Mouse (Mus musculus): ENCODE results near the gene B3gnt2. TPM values are rescaled to one million over a fixed set of nuclear protein-coding genes. Genes with fewer than 3 reads are reported as not detected.

The B3gnt2 gene
- total RNA-seq, 2 experiments from 2014 or later = 8.3 to 28.9 TPM

GRCm38 (mm10) chr11:22872307-22872680 is 11.5 kb upstream of the B3gnt2 start:
- ATAC-seq (ENCODE audit: poor library complexity, severe bottlenecking) = peak; percentile 36

- peak; percentile 75 for ATAC-seq (ENCODE audit: poor library complexity, severe bottlenecking)
These were observed 11.0 kb upstream of the B3gnt2 start for GRCm38 (mm10) chr11:22871628-22872306.

GRCm38 (mm10) chr11:22868582-22868981 is 7.8 kb upstream of the B3gnt2 start:
- no peak for ATAC-seq (ENCODE audit: poor library complexity, severe bottlenecking)

DNA sequence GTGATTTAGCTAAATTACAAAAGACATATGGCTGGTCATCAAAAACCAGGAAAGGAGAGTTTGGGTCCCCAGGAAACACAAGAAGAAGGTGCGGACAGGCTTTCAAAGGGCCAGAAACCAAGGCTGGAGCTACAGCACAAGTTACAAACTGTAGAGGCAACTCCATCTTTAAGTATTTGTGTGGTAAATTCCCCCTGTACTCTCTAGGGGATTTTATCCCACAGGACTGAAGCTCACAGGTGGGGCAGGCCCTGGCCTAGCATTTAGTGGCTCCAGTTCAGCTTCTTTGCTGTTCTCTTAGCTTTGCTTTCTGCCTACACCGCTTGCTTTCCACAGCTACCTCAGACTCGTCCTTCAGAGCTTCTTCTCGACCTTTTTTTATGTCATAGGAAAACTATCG is 6.9 kb upstream of the B3gnt2 start:
- ATAC-seq (ENCODE audit: poor library complexity, severe bottlenecking) = no peak

DNA sequence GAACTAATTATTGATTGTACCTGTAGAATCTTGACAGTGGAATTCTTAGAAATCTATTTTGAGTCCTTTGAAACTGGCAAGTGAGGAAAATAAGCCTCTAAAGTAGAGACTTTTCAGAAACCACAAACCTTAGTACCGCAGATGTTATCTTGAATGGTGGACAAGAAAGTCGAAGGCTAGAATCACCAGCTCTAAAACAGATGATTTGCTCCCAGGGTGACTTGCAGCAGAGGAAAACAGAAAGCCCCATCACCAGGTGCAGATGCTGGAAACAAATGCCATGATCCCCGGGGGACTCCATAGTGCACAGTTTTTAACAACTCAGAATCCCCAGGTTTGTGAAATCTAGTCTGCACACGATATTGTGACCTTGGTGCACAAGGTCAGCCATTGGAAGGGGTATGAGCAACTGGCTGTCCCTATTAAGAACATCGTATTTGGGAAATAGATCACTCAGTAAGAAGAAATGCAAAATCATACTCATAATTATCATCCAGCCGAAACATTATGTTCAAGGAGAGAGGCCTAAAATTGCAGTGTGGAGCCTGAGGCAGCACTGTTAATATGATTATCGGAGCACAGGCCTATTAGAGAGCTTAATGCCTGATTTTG is 5.0 kb upstream of the B3gnt2 start:
- no peak for ATAC-seq (ENCODE audit: poor library complexity, severe bottlenecking)

DNA sequence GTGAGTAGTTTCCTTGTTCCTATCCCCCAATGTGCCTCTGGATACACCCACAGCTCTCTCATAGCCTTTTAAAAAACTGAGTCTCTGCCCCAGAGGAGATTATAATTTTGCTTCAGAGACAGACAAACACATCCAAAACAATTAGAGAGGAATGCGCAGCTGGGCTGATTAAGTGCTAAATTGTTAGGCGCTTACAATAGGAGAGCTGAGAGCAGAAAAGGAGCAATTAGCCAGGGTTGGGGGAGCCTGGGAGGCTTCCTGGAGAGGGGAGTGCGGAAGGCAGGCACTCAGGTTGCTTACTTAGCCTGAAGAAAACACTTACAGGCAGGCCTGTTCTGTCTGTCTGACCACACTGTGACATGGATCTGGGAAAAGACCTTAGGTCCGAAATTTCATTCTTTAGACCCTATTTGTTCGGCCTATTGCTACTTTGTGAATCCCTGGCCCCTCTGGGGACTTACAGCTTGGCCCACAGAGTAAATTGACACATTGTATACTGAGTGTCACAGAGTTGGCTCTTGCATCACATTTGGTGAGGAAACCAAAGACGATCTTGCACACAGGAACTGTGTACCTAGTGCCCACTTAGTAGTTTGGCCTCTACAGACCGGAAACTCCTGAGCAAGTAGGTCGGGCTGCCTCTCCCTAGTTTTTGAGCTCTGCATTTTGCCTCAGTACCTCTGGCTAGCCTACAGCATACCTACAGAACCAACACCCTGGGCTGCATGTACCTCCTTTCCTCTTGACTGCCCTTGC is 3.7 kb upstream of the B3gnt2 start:
- peak; percentile 61 for ATAC-seq (ENCODE audit: poor library complexity, severe bottlenecking)

GRCm38 (mm10) chr11:22863581-22863980 is 2.8 kb upstream of the B3gnt2 start:
- ATAC-seq (ENCODE audit: poor library complexity, severe bottlenecking) = no peak

GRCm38 (mm10) chr11:22861315-22861714 is 554 bp upstream of the B3gnt2 start:
- ATAC-seq (ENCODE audit: poor library complexity, severe bottlenecking) = no peak

DNA sequence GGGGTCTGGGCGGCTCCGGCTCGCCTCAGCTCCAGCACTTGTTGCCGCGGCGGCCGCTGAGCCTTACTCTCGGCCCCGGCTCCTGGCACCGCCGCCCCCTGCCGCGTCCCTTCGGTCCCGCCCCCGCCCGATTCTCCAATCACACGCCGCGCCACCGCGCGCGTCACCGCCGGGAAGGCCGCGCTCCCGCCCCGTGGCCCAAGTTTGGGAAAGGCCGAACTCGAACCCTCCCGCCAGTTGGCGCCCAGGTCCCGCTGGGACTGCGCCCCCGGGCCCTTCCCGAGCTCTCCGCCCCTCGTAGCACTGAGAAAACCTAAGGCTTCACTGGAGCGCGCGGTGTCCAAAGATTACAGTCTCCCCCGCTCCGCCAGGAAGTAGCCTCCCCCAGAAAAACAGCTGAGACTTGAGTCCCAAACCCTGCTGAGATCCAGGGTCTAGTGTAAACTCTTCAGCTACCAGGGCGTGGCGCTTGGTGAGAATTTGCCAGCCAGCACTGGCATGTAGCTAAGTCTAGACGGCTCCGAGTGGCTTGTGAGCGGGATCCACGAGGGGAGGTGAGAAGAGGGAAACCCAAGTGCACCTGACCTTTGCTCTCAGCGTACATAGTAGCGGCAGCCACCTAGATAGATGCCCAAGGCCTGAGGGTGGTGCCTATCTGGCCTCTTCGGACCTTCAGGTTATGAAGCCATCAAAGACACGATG is 977 bp downstream of the B3gnt2 start:
- peak; percentile 63 for ATAC-seq (ENCODE audit: poor library complexity, severe bottlenecking)

- ATAC-seq (ENCODE audit: poor library complexity, severe bottlenecking) = no peak
These were observed 1.5 kb downstream of the B3gnt2 start for GRCm38 (mm10) chr11:22859301-22859632.

- ATAC-seq (ENCODE audit: poor library complexity, severe bottlenecking) = peak; percentile 16
These were observed 2.1 kb downstream of the B3gnt2 start for GRCm38 (mm10) chr11:22858441-22859300.

- peak; percentile 41 for ATAC-seq (ENCODE audit: poor library complexity, severe bottlenecking)
These were observed 2.9 kb downstream of the B3gnt2 start for GRCm38 (mm10) chr11:22857705-22858440.

DNA sequence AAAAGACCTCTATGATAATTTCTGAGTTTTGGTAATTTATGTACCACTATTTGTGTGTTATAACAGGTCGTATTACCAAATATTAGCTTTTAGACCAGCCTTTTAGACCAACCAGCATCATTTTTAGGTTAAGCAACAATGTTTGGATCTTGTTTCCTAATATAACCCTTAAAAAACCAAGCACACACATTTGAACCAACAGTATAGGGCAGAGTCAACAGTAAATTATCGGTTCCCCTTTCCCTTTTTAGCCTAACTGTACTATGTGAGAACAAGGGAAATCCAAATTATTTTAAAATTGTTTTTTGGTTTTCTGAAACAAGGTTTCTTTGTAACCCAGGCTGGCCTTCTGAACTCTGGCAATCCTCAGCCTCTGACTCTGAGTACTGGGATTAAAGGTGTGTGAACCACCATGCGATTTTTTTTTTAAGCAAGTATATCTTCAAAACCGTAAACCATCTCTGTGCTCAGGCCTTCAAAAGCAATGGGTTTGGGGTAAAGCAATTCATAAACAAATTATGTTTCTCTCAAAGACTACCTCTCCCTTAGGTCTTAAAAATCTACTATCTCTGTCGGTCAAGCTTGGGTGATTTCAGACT is 3.6 kb downstream of the B3gnt2 start:
- no peak for ATAC-seq (ENCODE audit: poor library complexity, severe bottlenecking)

DNA sequence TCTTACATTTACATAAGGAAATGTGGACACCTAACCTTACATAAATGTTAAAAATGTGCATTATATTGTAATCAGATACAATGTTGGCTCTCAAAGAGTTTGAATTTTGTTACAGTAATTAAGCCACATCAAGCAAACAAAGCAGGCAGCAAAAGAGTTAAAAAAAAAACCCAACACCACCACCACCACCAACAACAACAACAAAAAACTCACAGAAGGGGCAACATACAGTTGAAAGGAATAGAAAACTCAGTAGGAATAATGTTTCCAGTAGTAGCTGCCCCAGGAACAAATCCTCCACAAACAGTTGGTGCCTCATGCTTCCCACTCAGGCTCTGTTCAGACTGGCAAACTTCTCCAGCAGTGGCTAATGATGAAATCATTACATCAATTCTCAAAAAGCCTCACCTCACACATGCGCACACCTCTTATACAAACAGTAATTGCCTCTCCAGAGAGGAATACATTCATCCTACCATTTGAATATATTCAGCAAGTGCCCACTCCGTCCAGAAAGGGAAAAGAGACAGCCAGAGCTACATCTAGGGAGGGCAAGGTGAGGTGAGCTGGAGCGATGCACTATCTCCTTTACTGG is 4.3 kb downstream of the B3gnt2 start:
- no peak for ATAC-seq (ENCODE audit: poor library complexity, severe bottlenecking)

GRCm38 (mm10) chr11:22854571-22854970 is 6.2 kb downstream of the B3gnt2 start:
- no peak for ATAC-seq (ENCODE audit: poor library complexity, severe bottlenecking)

GRCm38 (mm10) chr11:22853477-22854157 is 7.1 kb downstream of the B3gnt2 start:
- ATAC-seq (ENCODE audit: poor library complexity, severe bottlenecking) = peak; percentile 25

DNA sequence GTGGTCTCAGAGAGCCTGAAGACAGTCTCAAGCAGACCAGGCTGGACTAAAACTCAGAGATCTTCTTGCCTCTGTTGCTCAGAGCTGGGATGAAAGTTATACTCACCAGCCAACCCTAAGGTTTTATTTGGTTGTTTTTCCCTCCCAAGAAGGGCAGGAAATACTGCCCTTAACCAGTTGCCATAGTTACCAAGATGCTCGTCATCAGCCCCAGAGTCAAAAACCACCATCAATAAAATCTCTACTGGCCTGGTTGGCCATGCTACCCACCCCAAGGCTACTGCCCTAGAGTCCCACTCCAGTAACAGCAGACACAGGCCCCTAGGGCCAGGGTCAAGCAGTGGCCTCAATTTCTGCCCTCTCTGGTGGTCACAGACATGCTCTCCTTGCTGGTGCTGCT is 8.3 kb downstream of the B3gnt2 start:
- ATAC-seq (ENCODE audit: poor library complexity, severe bottlenecking) = no peak

DNA sequence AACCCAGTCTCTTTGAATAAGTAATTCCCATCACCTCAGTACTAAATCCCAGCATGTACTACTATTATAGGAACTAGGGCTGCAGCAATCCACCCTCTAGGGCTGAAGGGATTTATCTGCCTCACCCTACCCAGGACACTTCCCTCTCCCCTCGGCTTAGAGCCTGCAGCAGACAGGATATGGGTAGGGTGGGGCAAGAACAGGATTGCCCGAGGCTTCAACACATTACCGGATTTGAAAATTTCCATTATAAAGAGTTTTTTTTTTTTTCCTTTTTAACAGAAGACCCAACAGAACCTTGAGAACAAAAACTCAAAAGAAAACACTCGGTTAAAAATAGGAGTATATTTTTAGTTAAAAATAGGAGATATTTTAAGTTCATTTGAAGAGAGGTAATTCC is 9.3 kb downstream of the B3gnt2 start:
- ATAC-seq (ENCODE audit: poor library complexity, severe bottlenecking) = peak; percentile 48

DNA sequence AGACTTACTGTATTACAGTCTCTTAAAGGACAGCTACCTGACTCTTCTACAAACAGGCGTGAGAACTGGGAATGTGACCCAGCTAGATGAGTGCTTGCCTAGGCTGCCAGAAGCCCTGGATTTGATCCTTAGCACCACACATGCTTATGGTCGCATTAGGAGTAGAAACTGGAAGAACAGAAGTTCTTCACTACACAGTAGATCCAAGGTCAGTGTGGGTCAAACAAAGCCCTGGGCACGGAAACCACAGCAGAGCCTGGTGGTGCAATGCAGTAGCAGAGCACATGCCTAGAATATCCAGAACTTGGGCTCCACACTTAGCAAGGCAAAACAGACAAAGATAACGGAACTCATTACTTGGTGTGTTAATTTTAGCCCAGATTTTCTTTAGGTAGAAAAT is 10.7 kb downstream of the B3gnt2 start:
- ATAC-seq (ENCODE audit: poor library complexity, severe bottlenecking) = peak; percentile 53
